Mouse (Mus musculus): ENCODE data around the gene Olfr1240.

Olfr1240 gene

GRCm38 (mm10) chr2:89442900-89443299 lies at the start of gene Olfr1240:
Olfr1240 (minus strand) TSS chr2:89443000.
- no peak for DNase-seq (ENCODE audit: low read depth, low spot score)

GRCm38 (mm10) chr2:89487026-89487425 lies 44.2 kb upstream of the Olfr1240 start, which contains the start of gene Olfr1241:
Olfr1241 (minus strand) TSS chr2:89487126.
- no peak for DNase-seq (ENCODE audit: low read depth, low spot score)

- DNase-seq (ENCODE audit: low read depth, low spot score) = no peak
These were observed 22.5 kb downstream of the Olfr1240 start, which contains the start of gene Olfr1239 for GRCm38 (mm10) chr2:89420307-89420706. Olfr1239 (minus strand) TSS chr2:89420407.

- DNase-seq (ENCODE audit: low read depth, low spot score) = no peak
These were observed 28.2 kb downstream of the Olfr1240 start for GRCm38 (mm10) chr2:89414557-89414956.

GRCm38 (mm10) chr2:89409576-89409975 lies 33.2 kb downstream of the Olfr1240 start, which contains the start of gene Olfr1238:
Olfr1238 (minus strand) TSS chr2:89409676.
- no peak for DNase-seq (ENCODE audit: low read depth, low spot score)

GRCm38 (mm10) chr2:89400882-89401281 lies 41.9 kb downstream of the Olfr1240 start:
- DNase-seq (ENCODE audit: low read depth, low spot score) = no peak

Measured in mesoderm, embryonic 11.5 days (tissue).